Mouse (Mus musculus): ENCODE data around the gene Clec2e. TPM values are rescaled to one million over a fixed set of nuclear protein-coding genes. Genes with fewer than 3 reads are reported as not detected.

Gene Clec2e
- polyA plus RNA-seq (2012; ENCODE audit: low replicate concordance): not detected in 2 replicates

GRCm38 (mm10) chr6:129100794-129101193, at the start of gene Clec2e:
Clec2e (minus strand) TSS chr6:129100913.

DNA sequence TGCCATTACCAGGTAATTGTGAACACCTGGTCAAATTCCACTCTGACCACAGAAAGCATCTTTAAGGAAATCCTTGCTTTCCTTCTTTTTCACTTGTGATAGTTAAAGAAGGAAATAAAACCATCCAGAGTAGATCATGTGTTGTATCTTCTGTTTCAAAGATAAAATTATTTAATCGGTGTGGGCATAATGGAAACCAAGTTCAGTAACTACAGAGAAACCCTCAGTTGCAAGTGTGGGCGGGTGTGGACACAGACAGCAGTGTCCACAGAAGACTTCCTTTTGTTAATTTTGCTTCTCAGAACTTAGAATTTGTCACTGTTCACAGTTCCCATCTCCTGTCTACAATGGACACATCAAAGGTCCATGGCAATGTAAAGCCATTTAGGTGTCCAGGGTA, 55.1 kb downstream of the Clec2e start, which contains the start of gene Klrb1f:
Gene Klrb1f, plus strand, starts transcription at position 301 of the 400 bp plus-strand sequence.

Other genes starting within 250 kb of the Clec2e start
- gene Clec2i, start 213.3 kb downstream of the Clec2e start, polyA plus RNA-seq (2012; ENCODE audit: low replicate concordance): 0.32 and 0.72 TPM in 2 replicates
- gene BC035044, start 209.8 kb downstream of the Clec2e start, polyA plus RNA-seq (2012; ENCODE audit: low replicate concordance): 0.44 and 0.55 TPM in 2 replicates
- not detected in 2 replicates for gene Clec2g, start 166.5 kb downstream of the Clec2e start, polyA plus RNA-seq (2012; ENCODE audit: low replicate concordance)
- gene Klrb1f, start 55.0 kb downstream of the Clec2e start, polyA plus RNA-seq (2012; ENCODE audit: low replicate concordance): 0.25 and 1.1 TPM in 2 replicates
- gene Clec2d, start 79.7 kb upstream of the Clec2e start, polyA plus RNA-seq (2012; ENCODE audit: low replicate concordance): 7.9 and 10.7 TPM in 2 replicates
- 0.64 and 0.90 TPM in 2 replicates for gene Cd69, start 174.5 kb upstream of the Clec2e start, polyA plus RNA-seq (2012; ENCODE audit: low replicate concordance)
- not detected in 2 replicates for gene 4922502D21Rik, start 230.9 kb upstream of the Clec2e start, polyA plus RNA-seq (2012; ENCODE audit: low replicate concordance)
- 0.56 TPM in 1 of 2 replicates, not detected in the other for gene Clec12a, start 241.8 kb upstream of the Clec2e start, polyA plus RNA-seq (2012; ENCODE audit: low replicate concordance)

All from leukemia stem cell, adult 10-12 weeks (primary cell).